Mouse (Mus musculus) stomach, postnatal 0 days (tissue): Measurements from ENCODE around the gene Wnk4.

Source experiments
- CTCF ChIP-seq: IDR thresholded peaks from 2 replicates; pipeline ENCODE4 v1.5.1; 2016; ENCODE audit warnings: antibody characterized with exemption, low read depth, mild to moderate bottlenecking, moderate library complexity
- EP300 ChIP-seq: optimal IDR thresholded peaks from 2 replicates; pipeline ENCODE3; 2016; ENCODE audit warnings: antibody characterized with exemption

GRCm38 (mm10) chr11:101226065-101226701, 34.2 kb upstream of the Wnk4 start, which contains the start of gene Ezh1:
- TF ChIP-seq CTCF, result peak; percentile 67
- TF ChIP-seq EP300, result no peak
